Mouse (Mus musculus): ENCODE results near the gene Olfr1411. TPM values are rescaled to one million over a fixed set of nuclear protein-coding genes. Genes with fewer than 3 reads are reported as not detected.

The Olfr1411 gene
- polyA plus RNA-seq, 1 experiment from 2014 or later = not detected

- H3K27ac ChIP-seq (ENCODE audit: low read length) = no peak overlapping the region
- H3K9me3 ChIP-seq (ENCODE audit: low read length) = no peaks in the 10 kb centered on the region
- H3K4me3 ChIP-seq (ENCODE audit: low read length) = no peak overlapping the region
- ATAC-seq (ENCODE audit: low FRiP score, low TSS enrichment) = no peak
- H3K36me3 ChIP-seq (ENCODE audit: insufficient read depth, low read length) = no peaks in the 10 kb centered on the region
- 88% methylated on average over 1 of the region's 1 CpGs for WGBS
- H3K4me2 ChIP-seq (replicated peaks; ENCODE audit: low read depth, low read length) = no peak overlapping the region
- H3K4me1 ChIP-seq (ENCODE audit: insufficient read depth, low read length) = no peaks in the 10 kb centered on the region
- no peak overlapping the region for H3K9ac ChIP-seq (replicated peaks; ENCODE audit: low read length)
- 0 out of 2 replicates have a peak, but pooled peaks cover 2% of the 10 kb centered on the region for H3K27me3 ChIP-seq (ENCODE audit: insufficient read depth, low read length)
These were observed 21.8 kb downstream of the Olfr1411 start for GRCm38 (mm10) chr1:92616046-92616445.

- Histone ChIP-seq H3K27ac (ENCODE audit: low read length) (no peak within 1 kb of the TSS), H3K4me3 (ENCODE audit: low read length) (no peak within 1 kb of the TSS), H3K4me2 (replicated peaks; ENCODE audit: low read depth, low read length) (no peak within 1 kb of the TSS), H3K9me3 (ENCODE audit: low read length) (no peaks in the 10 kb centered on the region), H3K4me1 (ENCODE audit: insufficient read depth, low read length) (no peaks in the 10 kb centered on the region), H3K9ac (replicated peaks; ENCODE audit: low read length) (no peak within 1 kb of the TSS), H3K36me3 (ENCODE audit: insufficient read depth, low read length) (no peaks in the 10 kb centered on the region), H3K27me3 (ENCODE audit: insufficient read depth, low read length) (peaks cover 2% of the 10 kb centered on the region; the same call in 1 of the 2 replicates)
- no peak for ATAC-seq (ENCODE audit: low FRiP score, low TSS enrichment)
- WGBS = 53% methylated on average over 2 of the region's 2 CpGs
These were observed 23.3 kb downstream of the Olfr1411 start, which contains the start of gene Olfr12 for GRCm38 (mm10) chr1:92617488-92617887. Olfr12 (plus strand) TSS chr1:92617788.

GRCm38 (mm10) chr1:92618360-92618759, 24.1 kb downstream of the Olfr1411 start:
- H3K36me3 ChIP-seq (ENCODE audit: insufficient read depth, low read length) = no peaks in the 10 kb centered on the region
- WGBS = 54% methylated on average over 4 of the region's 4 CpGs
- H3K9ac ChIP-seq (replicated peaks; ENCODE audit: low read length) = no peak overlapping the region
- no peaks in the 10 kb centered on the region for H3K4me1 ChIP-seq (ENCODE audit: insufficient read depth, low read length)
- H3K4me2 ChIP-seq (replicated peaks; ENCODE audit: low read depth, low read length) = no peak overlapping the region
- H3K9me3 ChIP-seq (ENCODE audit: low read length) = no peaks in the 10 kb centered on the region
- H3K27ac ChIP-seq (ENCODE audit: low read length) = no peak overlapping the region
- peaks cover 2% of the 10 kb centered on the region; the same call in 1 of the 2 replicates for H3K27me3 ChIP-seq (ENCODE audit: insufficient read depth, low read length)
- H3K4me3 ChIP-seq (ENCODE audit: low read length) = no peak overlapping the region
- no peak for ATAC-seq (ENCODE audit: low FRiP score, low TSS enrichment)

GRCm38 (mm10) chr1:92628227-92628626, 34.0 kb downstream of the Olfr1411 start:
- no peaks in the 10 kb centered on the region for H3K4me1 ChIP-seq (ENCODE audit: insufficient read depth, low read length)
- no peak overlapping the region for H3K27ac ChIP-seq (ENCODE audit: low read length)
- no peak overlapping the region for H3K4me2 ChIP-seq (replicated peaks; ENCODE audit: low read depth, low read length)
- 54% methylated on average over 4 of the region's 4 CpGs for whole genome bisulfite sequencing
- H3K9me3 ChIP-seq (ENCODE audit: low read length) = no peaks in the 10 kb centered on the region
- ATAC-seq (ENCODE audit: low FRiP score, low TSS enrichment) = no peak
- no peak overlapping the region for H3K4me3 ChIP-seq (ENCODE audit: low read length)
- H3K9ac ChIP-seq (replicated peaks; ENCODE audit: low read length) = no peak overlapping the region
- no peaks in the 10 kb centered on the region for H3K36me3 ChIP-seq (ENCODE audit: insufficient read depth, low read length)
- H3K27me3 ChIP-seq (ENCODE audit: insufficient read depth, low read length) = no peaks in the 10 kb centered on the region

GRCm38 (mm10) chr1:92632196-92632595, 38.0 kb downstream of the Olfr1411 start:
- ATAC-seq (ENCODE audit: low FRiP score, low TSS enrichment) = no peak
- Histone ChIP-seq H3K27ac (ENCODE audit: low read length) (no peak overlapping the region), H3K9me3 (ENCODE audit: low read length) (no peaks in the 10 kb centered on the region), H3K9ac (replicated peaks; ENCODE audit: low read length) (no peak overlapping the region), H3K4me1 (ENCODE audit: insufficient read depth, low read length) (no peaks in the 10 kb centered on the region), H3K4me2 (replicated peaks; ENCODE audit: low read depth, low read length) (no peak overlapping the region), H3K4me3 (ENCODE audit: low read length) (no peak overlapping the region), H3K36me3 (ENCODE audit: insufficient read depth, low read length) (peaks cover 13% of the 10 kb centered on the region; the same call in 1 of the 2 replicates), H3K27me3 (ENCODE audit: insufficient read depth, low read length) (no peaks in the 10 kb centered on the region)
- WGBS = 78% methylated on average over 5 of the region's 5 CpGs

- Histone ChIP-seq H3K4me3 (ENCODE audit: low read length) (no peak overlapping the region), H3K9me3 (ENCODE audit: low read length) (no peaks in the 10 kb centered on the region), H3K4me1 (ENCODE audit: insufficient read depth, low read length) (no peaks in the 10 kb centered on the region), H3K27me3 (ENCODE audit: insufficient read depth, low read length) (no peaks in the 10 kb centered on the region), H3K36me3 (ENCODE audit: insufficient read depth, low read length) (peaks cover 21% of the 10 kb centered on the region), H3K9ac (replicated peaks; ENCODE audit: low read length) (no peak overlapping the region), H3K4me2 (replicated peaks; ENCODE audit: low read depth, low read length) (no peak overlapping the region), H3K27ac (ENCODE audit: low read length) (no peak overlapping the region)
- ATAC-seq (ENCODE audit: low FRiP score, low TSS enrichment) = no peak
- 70% methylated on average over 6 of the region's 6 CpGs for WGBS
These were observed 38.7 kb downstream of the Olfr1411 start for GRCm38 (mm10) chr1:92632948-92633347.

GRCm38 (mm10) chr1:92633726-92634125, 39.5 kb downstream of the Olfr1411 start:
- no peaks in the 10 kb centered on the region for H3K4me1 ChIP-seq (ENCODE audit: insufficient read depth, low read length)
- no peaks in the 10 kb centered on the region for H3K9me3 ChIP-seq (ENCODE audit: low read length)
- peaks cover 25% of the 10 kb centered on the region for H3K36me3 ChIP-seq (ENCODE audit: insufficient read depth, low read length)
- WGBS = 85% methylated on average over 8 of the region's 8 CpGs
- H3K4me2 ChIP-seq (replicated peaks; ENCODE audit: low read depth, low read length) = no peak overlapping the region
- H3K27ac ChIP-seq (ENCODE audit: low read length) = no peak overlapping the region
- no peak overlapping the region for H3K9ac ChIP-seq (replicated peaks; ENCODE audit: low read length)
- H3K4me3 ChIP-seq (ENCODE audit: low read length) = no peak overlapping the region
- ATAC-seq (ENCODE audit: low FRiP score, low TSS enrichment) = no peak
- H3K27me3 ChIP-seq (ENCODE audit: insufficient read depth, low read length) = no peaks in the 10 kb centered on the region

GRCm38 (mm10) chr1:92634569-92634968, 40.4 kb downstream of the Olfr1411 start:
- ATAC-seq (ENCODE audit: low FRiP score, low TSS enrichment) = no peak
- Histone ChIP-seq H3K4me3 (ENCODE audit: low read length) (no peak overlapping the region), H3K9me3 (ENCODE audit: low read length) (no peaks in the 10 kb centered on the region), H3K27me3 (ENCODE audit: insufficient read depth, low read length) (no peaks in the 10 kb centered on the region), H3K36me3 (ENCODE audit: insufficient read depth, low read length) (peaks cover 32% of the 10 kb centered on the region), H3K9ac (replicated peaks; ENCODE audit: low read length) (no peak overlapping the region), H3K27ac (ENCODE audit: low read length) (no peak overlapping the region), H3K4me1 (ENCODE audit: insufficient read depth, low read length) (no peaks in the 10 kb centered on the region), H3K4me2 (replicated peaks; ENCODE audit: low read depth, low read length) (no peak overlapping the region)
- 55% methylated on average over 1 of the region's 1 CpGs for WGBS

- 85% methylated on average over 4 of the region's 4 CpGs for WGBS
- no peak overlapping the region for H3K27ac ChIP-seq (ENCODE audit: low read length)
- H3K4me2 ChIP-seq (replicated peaks; ENCODE audit: low read depth, low read length) = no peak overlapping the region
- no peak overlapping the region for H3K9ac ChIP-seq (replicated peaks; ENCODE audit: low read length)
- no peak for ATAC-seq (ENCODE audit: low FRiP score, low TSS enrichment)
- H3K27me3 ChIP-seq (ENCODE audit: insufficient read depth, low read length) = no peaks in the 10 kb centered on the region
- H3K36me3 ChIP-seq (ENCODE audit: insufficient read depth, low read length) = peaks cover 32% of the 10 kb centered on the region
- H3K4me3 ChIP-seq (ENCODE audit: low read length) = no peak overlapping the region
- H3K4me1 ChIP-seq (ENCODE audit: insufficient read depth, low read length) = no peaks in the 10 kb centered on the region; the same call in 1 of the 2 replicates
- no peaks in the 10 kb centered on the region for H3K9me3 ChIP-seq (ENCODE audit: low read length)
These were observed 40.9 kb downstream of the Olfr1411 start for GRCm38 (mm10) chr1:92634976-92635599.

GRCm38 (mm10) chr1:92636015-92636414, 41.8 kb downstream of the Olfr1411 start:
- H3K36me3 ChIP-seq (ENCODE audit: insufficient read depth, low read length) = peaks cover 32% of the 10 kb centered on the region
- no peaks in the 10 kb centered on the region for H3K9me3 ChIP-seq (ENCODE audit: low read length)
- no peak for ATAC-seq (ENCODE audit: low FRiP score, low TSS enrichment)
- no peak overlapping the region for H3K4me2 ChIP-seq (replicated peaks; ENCODE audit: low read depth, low read length)
- H3K9ac ChIP-seq (replicated peaks; ENCODE audit: low read length) = no peak overlapping the region
- no peaks in the 10 kb centered on the region for H3K27me3 ChIP-seq (ENCODE audit: insufficient read depth, low read length)
- H3K4me3 ChIP-seq (ENCODE audit: low read length) = no peak overlapping the region
- H3K4me1 ChIP-seq (ENCODE audit: insufficient read depth, low read length) = peaks cover 8% of the 10 kb centered on the region
- 87% methylated on average over 8 of the region's 8 CpGs for WGBS
- no peak overlapping the region for H3K27ac ChIP-seq (ENCODE audit: low read length)
